Mouse (Mus musculus): ENCODE measurements around the gene Slc13a2.

- no peak for TF ChIP-seq CTCF (IDR thresholded peaks at IDR 0.05; ENCODE audit: borderline replicate concordance, extremely low read depth, insufficient read depth, insufficient read length)
- no peak for TF ChIP-seq POLR2A (IDR thresholded peaks at IDR 0.05; ENCODE audit: borderline replicate concordance, extremely low read depth, insufficient read depth, insufficient read length, poor library complexity, severe bottlenecking)
Observed at GRCm38 (mm10) chr11:78372166-78372565, 49.9 kb downstream of the Slc13a2 start.

All from brain, embryonic 14.5 days (tissue).